In genomic region chr4:135205711-135206600, GRCm38 (mm10) we compare ENCODE assay signal across 8 mouse cellular contexts.
DNase-seq lines count a peak whose midpoint lies in the region; TF ChIP-seq lines count a peak whose summit lies in the region.

No protein-coding gene starts in this region.

- peaks cover 60% of the 10 kb centered on the region for H3K4me1 ChIP-seq in megakaryocyte, embryonic 14.5 days

- H3K9me3 ChIP-seq in megakaryocyte, embryonic 14.5 days = peaks cover 6% of the 10 kb centered on the region; the same call in 1 of the 2 replicates

- peak; percentile 93 for TF ChIP-seq CTCF in left cerebral cortex, adult 2 months (IDR thresholded peaks at IDR 0.05)

- H3K36me3 ChIP-seq in megakaryocyte, embryonic 14.5 days (replicated peaks; ENCODE audit: low read length) = peaks cover 10% of the 10 kb centered on the region

- peak; percentile 90 for DNase-seq in T-cell, adult 2 months (ENCODE audit: low spot score)
- peak; percentile 77 to 86 for DNase-seq in cerebellum, postnatal 4 days (ENCODE audit: low spot score in 2 of 2)
- DNase-seq in gastrocnemius, adult 8-10 months (ENCODE audit: low spot score in 2 of 2) = peak; percentile 41 to 65
- DNase-seq in hindlimb bud, embryonic 11.5 days (ENCODE audit: extremely low spot score, low read depth, low spot score) = peak; percentile 41
- peak; percentile 73 to 79 for DNase-seq in left cerebral cortex, adult 2 months (ENCODE audit: extremely low spot score in 1 of 2, low spot score in 2 of 2)
- DNase-seq in right cerebral cortex, adult 2 months (ENCODE audit: low spot score in 2 of 2) = peak; percentile 74 to 77
- peak; percentile 84 for DNase-seq in urinary bladder, postnatal 14 days (ENCODE audit: low spot score)

- H3K27ac ChIP-seq in left cerebral cortex, adult 2 months = no peak overlapping the region

- no peaks in the 10 kb centered on the region for H3K27me3 ChIP-seq in megakaryocyte, embryonic 14.5 days (replicated peaks)

- intact Hi-C loops in left cerebral cortex, adult 2 months (cut with DNase I) = loop anchor here (1.0 to 5.0 kb wide), 4 partner anchors 139 to 314 kb away; no protein-coding TSS in a partner anchor

- H3K4me3 ChIP-seq in left cerebral cortex, adult 2 months = 0 out of 2 replicates have a peak overlapping the region, but pooled peaks have one; percentile 16
- H3K4me3 ChIP-seq in megakaryocyte, embryonic 14.5 days (replicated peaks) = peak overlapping the region; percentile 94
